Mouse (Mus musculus): ENCODE measurements at regions not wholly inside any gene's neighbourhood (a gene's known extent, or its start where the extent isn't known, plus 50 kb on each side); places are given as distances from the start of the nearest gene placed in this dataset.

GRCm38 (mm10) chr3:83704559-83704958 is 61.6 kb upstream of the Sfrp2 start:
- TF ChIP-seq CTCF (IDR thresholded peaks at IDR 0.05; ENCODE audit: extremely low read depth, insufficient read depth, insufficient read length, insufficient replicate concordance) (no peak), POLR2A (IDR thresholded peaks at IDR 0.05; ENCODE audit: low read depth, low read length) (no peak)

Measured in spleen, adult 2 months (tissue).